Mouse (Mus musculus): ENCODE measurements around the gene Ptpn11.

GRCm38 (mm10) chr5:121214707-121215106 lies 23.5 kb upstream of the Ptpn11 start:
- no peak for TF ChIP-seq CTCF (conservative IDR thresholded peaks at IDR 0.05; ENCODE audit: low read length)
- TF ChIP-seq NANOG (IDR thresholded peaks at IDR 0.05; ENCODE audit: borderline replicate concordance, low read length): no peak
- TF ChIP-seq POU5F1 (IDR thresholded peaks at IDR 0.05; ENCODE audit: borderline replicate concordance, low read length): no peak

Data from E14TG2a.4 (cell line).